Mouse (Mus musculus): ENCODE measurements around the gene Sp100. TPM values are rescaled to one million over a fixed set of nuclear protein-coding genes. Genes with fewer than 3 reads are reported as not detected.
A peak's percentile ranks its signal among the peaks of the same experiment; 100 is the strongest.

The Sp100 gene
- total RNA-seq, 2 experiments from 2014 or later: 2.5 to 4.4 TPM

GRCm38 (mm10) chr1:85702531-85702930 lies 52.7 kb downstream of the Sp100 start:
- DNase-seq: no peak

- peak; percentile 64 for DNase-seq
Measured at GRCm38 (mm10) chr1:85703245-85704186, 53.7 kb downstream of the Sp100 start.

- no peak for DNase-seq
Measured at GRCm38 (mm10) chr1:85705552-85705951, 55.8 kb downstream of the Sp100 start.

- no peak for DNase-seq
Measured at GRCm38 (mm10) chr1:85706754-85707153, 57.0 kb downstream of the Sp100 start.

- DNase-seq: no peak
Measured at GRCm38 (mm10) chr1:85714501-85714900, 64.7 kb downstream of the Sp100 start.

GRCm38 (mm10) chr1:85716447-85717027 lies 66.7 kb downstream of the Sp100 start:
- no peak for DNase-seq

GRCm38 (mm10) chr1:85719049-85719448 lies 69.3 kb downstream of the Sp100 start:
- DNase-seq: no peak

GRCm38 (mm10) chr1:85720220-85720893 lies 70.6 kb downstream of the Sp100 start:
- DNase-seq: peak; percentile 6

GRCm38 (mm10) chr1:85730471-85730870 lies 80.7 kb downstream of the Sp100 start:
- no peak for DNase-seq

GRCm38 (mm10) chr1:85732581-85732980 lies 82.8 kb downstream of the Sp100 start:
- no peak for DNase-seq

- no peak for DNase-seq
Measured at GRCm38 (mm10) chr1:85734511-85734910, 84.7 kb downstream of the Sp100 start.

- DNase-seq: no peak
Measured at GRCm38 (mm10) chr1:85735463-85736123, 85.8 kb downstream of the Sp100 start.

GRCm38 (mm10) chr1:85736355-85737184 lies 86.8 kb downstream of the Sp100 start:
- peak; percentile 60 for DNase-seq

GRCm38 (mm10) chr1:85739000-85739399 lies 89.2 kb downstream of the Sp100 start:
- DNase-seq: no peak

GRCm38 (mm10) chr1:85739819-85740218 lies 90.0 kb downstream of the Sp100 start:
- no peak for DNase-seq

GRCm38 (mm10) chr1:85740923-85741322 lies 91.1 kb downstream of the Sp100 start:
- no peak for DNase-seq

GRCm38 (mm10) chr1:85742333-85742732 lies 92.5 kb downstream of the Sp100 start:
- DNase-seq: no peak

GRCm38 (mm10) chr1:85742916-85743505 lies 93.2 kb downstream of the Sp100 start:
- no peak for DNase-seq

- no peak for DNase-seq
Measured at GRCm38 (mm10) chr1:85744539-85744938, 94.8 kb downstream of the Sp100 start.

GRCm38 (mm10) chr1:85746511-85746910 lies 96.7 kb downstream of the Sp100 start:
- no peak for DNase-seq

- DNase-seq: no peak
Measured at GRCm38 (mm10) chr1:85749829-85750228, 100.0 kb downstream of the Sp100 start.

Data from gastrocnemius, postnatal 10 days (tissue).